8 mouse cellular contexts compared by ENCODE assay signal in genomic region chr5:112213331-112214240, GRCm38 (mm10). TPM values are rescaled to one million over a fixed set of nuclear protein-coding genes. Genes with fewer than 3 reads are reported as not detected.
DNase-seq lines count a peak whose midpoint lies in the region; ATAC-seq lines count a peak whose summit lies in the region.

No protein-coding gene starts in this region.

- no peaks in the 10 kb centered on the region for H3K36me3 ChIP-seq in forebrain, embryonic 11.5 days (ENCODE audit: control insufficient read depth, insufficient read depth, low read length)
- no peaks in the 10 kb centered on the region for H3K36me3 ChIP-seq in limb, embryonic 12.5 days

- H3K9me3 ChIP-seq in forebrain, embryonic 11.5 days (ENCODE audit: control insufficient read depth, low read length) = no peaks in the 10 kb centered on the region
- H3K9me3 ChIP-seq in limb, embryonic 12.5 days = no peaks in the 10 kb centered on the region

- peak overlapping the region; percentile 47 for H3K9ac ChIP-seq in forebrain, embryonic 11.5 days (ENCODE audit: low read length)
- H3K9ac ChIP-seq in limb, embryonic 12.5 days (replicated peaks) = no peak overlapping the region

- 17% methylated on average over 19 of the region's 19 CpGs for WGBS in forebrain, embryonic 11.5 days
- WGBS in limb, embryonic 12.5 days = 39% methylated on average over 19 of the region's 19 CpGs

- H3K27me3 ChIP-seq in forebrain, embryonic 11.5 days (ENCODE audit: control insufficient read depth, insufficient read depth, low read length) = no peaks in the 10 kb centered on the region
- peaks cover 24% of the 10 kb centered on the region for H3K27me3 ChIP-seq in limb, embryonic 12.5 days

- ATAC-seq in forebrain, embryonic 11.5 days (replicated peaks; ENCODE audit: low FRiP score) = peak; percentile 57
- 0 out of 2 replicates have a peak, but pooled peaks have one; percentile 8 for ATAC-seq in limb, embryonic 12.5 days (ENCODE audit: insufficient number of reproducible peaks, insufficient read depth, low FRiP score, low TSS enrichment, low read depth)

- no peak overlapping the region for H3K4me3 ChIP-seq in forebrain, embryonic 11.5 days (ENCODE audit: low read depth, low read length)
- no peak overlapping the region for H3K4me3 ChIP-seq in limb, embryonic 12.5 days (replicated peaks)

- peaks cover 43% of the 10 kb centered on the region for H3K4me1 ChIP-seq in forebrain, embryonic 11.5 days (replicated peaks; ENCODE audit: control insufficient read depth, insufficient read depth, low read length)
- peaks cover 18% of the 10 kb centered on the region for H3K4me1 ChIP-seq in limb, embryonic 12.5 days (replicated peaks)

- H3K4me2 ChIP-seq in forebrain, embryonic 11.5 days (ENCODE audit: low read depth, low read length, severe bottlenecking) = peak overlapping the region; percentile 15; the same call in 1 of the 2 replicates
- no peak overlapping the region; the same call in 1 of the 2 replicates for H3K4me2 ChIP-seq in limb, embryonic 12.5 days

- H3K27ac ChIP-seq in forebrain, embryonic 11.5 days (ENCODE audit: low read depth, low read length) = peak overlapping the region; percentile 82
- H3K27ac ChIP-seq in limb, embryonic 12.5 days = 0 out of 2 replicates have a peak overlapping the region, but pooled peaks have one; percentile 17

- DNase-seq in right cerebral cortex, adult 2 months (ENCODE audit: low spot score in 2 of 2) = peak; percentile 40 to 48
- no peak for DNase-seq in right cerebral cortex, postnatal 25 days
- DNase-seq in forebrain, embryonic 11.5 days (ENCODE audit: low spot score) = peak; percentile 84
- DNase-seq in retina, postnatal 1 day = peak; percentile 82
- DNase-seq in urinary bladder, postnatal 36 days (ENCODE audit: low spot score in 2 of 2) = no peak
- no peak for DNase-seq in cerebellum, postnatal 36 days
- DNase-seq in kidney, adult 8-10 months = no peak

RNA-seq across cellular contexts. Expression of gene Cryba4, which starts 38.7 kb away (rescaled TPM):
- 0.48 and 1.1 TPM in 2 replicates for polyA plus RNA-seq in forebrain, embryonic 11.5 days (2014; fragmentation: Nextera tagmentation; extraction: Ambion mirVana)
- 0.59 and 0.64 TPM in 2 replicates for polyA plus RNA-seq in limb, embryonic 12.5 days (2016; fragmentation: Nextera tagmentation; extraction: Ambion mirVana)

RNA-seq across cellular contexts. Expression of gene Crybb1, which starts 42.0 kb away (rescaled TPM):
- 0.48 and 0.73 TPM in 2 replicates for polyA plus RNA-seq in forebrain, embryonic 11.5 days (2014; fragmentation: Nextera tagmentation; extraction: Ambion mirVana)
- polyA plus RNA-seq in limb, embryonic 12.5 days (2016; fragmentation: Nextera tagmentation; extraction: Ambion mirVana) = 0.28 and 0.67 TPM in 2 replicates

Comparison
In these comparisons a context has a peak if more than half of its experiments do, and no peak if none do; other contexts are left out.
1. DNase-seq: peak in right cerebral cortex, adult 2 months (2 of 2), forebrain, embryonic 11.5 days (single experiment) and retina, postnatal 1 day (single experiment); none in right cerebral cortex, postnatal 25 days (single experiment), urinary bladder, postnatal 36 days (0 of 2), cerebellum, postnatal 36 days (0 of 2) and kidney, adult 8-10 months (0 of 2).